Mouse (Mus musculus): ENCODE measurements around the gene Rnf10. TPM values are rescaled to one million over a fixed set of nuclear protein-coding genes. Genes with fewer than 3 reads are reported as not detected.

The Rnf10 gene
- 100 to 1,000 TPM in 1 of 2 experiments, 10 to 100 TPM in 1; 88.2 to 152 TPM for polyA plus RNA-seq (2012; fragmentation: generic; extraction: Trizol)

GRCm38 (mm10) chr5:115272812-115273548, at the start of gene Rnf10:
Gene Rnf10 (minus strand): TSS chr5:115272898.

GRCm38 (mm10) chr5:115300792-115301614, 28.3 kb upstream of the Rnf10 start, which contains the start of gene Dynll1:
Gene Dynll1 (minus strand): TSS chr5:115300999.

GRCm38 (mm10) chr5:115279226-115280049, 6.7 kb upstream of the Rnf10 start, which contains the start of gene Coq5:
Gene Coq5 (plus strand): TSS chr5:115279666.

GRCm38 (mm10) chr5:115235786-115236263, 36.9 kb downstream of the Rnf10 start, which contains the start of gene Pop5:
Gene Pop5 (plus strand): TSS chr5:115235836.

GRCm38 (mm10) chr5:115193669-115194625, 78.8 kb downstream of the Rnf10 start, which contains the start of gene Cabp1:
Gene Cabp1 (minus strand): TSS chr5:115194381.

Other genes with a start within 250 kb of the Rnf10 start
- 10 to 100 TPM in 1 of 2 experiments, 1 to 10 TPM in 1; 4.7 to 13.3 TPM for gene Gm10401, start 174.6 kb downstream of the Rnf10 start, polyA plus RNA-seq (2012; fragmentation: generic; extraction: Trizol)
- gene Acads, start 153.6 kb downstream of the Rnf10 start, polyA plus RNA-seq (2012; fragmentation: generic; extraction: Trizol): 10 to 100 TPM; 46.2 to 54.7 TPM
- 10 to 100 TPM; 13.3 to 33.6 TPM for gene Unc119b, start 137.9 kb downstream of the Rnf10 start, polyA plus RNA-seq (2012; fragmentation: generic; extraction: Trizol)
- 10 to 100 TPM; 18.5 to 63.7 TPM for gene Mlec, start 114.7 kb downstream of the Rnf10 start, polyA plus RNA-seq (2012; fragmentation: generic; extraction: Trizol)
- under 1 TPM; 0.04 to 0.15 TPM for gene Cabp1, start 78.5 kb downstream of the Rnf10 start, polyA plus RNA-seq (2012; fragmentation: generic; extraction: Trizol)
- 100 to 1,000 TPM in 1 of 2 experiments, 10 to 100 TPM in 1; 79.2 to 180 TPM for gene Pop5, start 37.1 kb downstream of the Rnf10 start, polyA plus RNA-seq (2012; fragmentation: generic; extraction: Trizol)
- gene Coq5, start 6.8 kb upstream of the Rnf10 start, polyA plus RNA-seq (2012; fragmentation: generic; extraction: Trizol): 10 to 100 TPM; 11.0 to 18.1 TPM
- gene Dynll1, start 28.1 kb upstream of the Rnf10 start, polyA plus RNA-seq (2012; fragmentation: generic; extraction: Trizol): 100 to 1,000 TPM; 474 to 488 TPM
- 10 to 100 TPM; 49.7 to 75.2 TPM for gene Srsf9, start 54.3 kb upstream of the Rnf10 start, polyA plus RNA-seq (2012; fragmentation: generic; extraction: Trizol)
- gene Gatc, start 68.3 kb upstream of the Rnf10 start, polyA plus RNA-seq (2012; fragmentation: generic; extraction: Trizol): 10 to 100 TPM in 1 of 2 experiments, 1 to 10 TPM in 1; 3.9 to 12.6 TPM
- gene Triap1, start 68.3 kb upstream of the Rnf10 start, polyA plus RNA-seq (2012; fragmentation: generic; extraction: Trizol): 10 to 100 TPM; 17.9 to 41.0 TPM
- gene Cox6a1, start 76.1 kb upstream of the Rnf10 start, polyA plus RNA-seq (2012; fragmentation: generic; extraction: Trizol): 1,000 to 10,000 TPM; 1,611 to 2,667 TPM
- gene Msi1, start 156.7 kb upstream of the Rnf10 start, polyA plus RNA-seq (2012; fragmentation: generic; extraction: Trizol): under 1 TPM; 0.02 to 0.42 TPM
- under 1 TPM in 1 of 2 experiments, not detected in 1; 0.25 TPM for gene Pla2g1b, start 193.4 kb upstream of the Rnf10 start, polyA plus RNA-seq (2012; fragmentation: generic; extraction: Trizol)
- gene Sirt4, start 211.8 kb upstream of the Rnf10 start, polyA plus RNA-seq (2012; fragmentation: generic; extraction: Trizol): 10 to 100 TPM in 1 of 2 experiments, 1 to 10 TPM in 1; 2.2 to 17.1 TPM
- 10 to 100 TPM; 21.6 to 62.7 TPM for gene Pxn, start 233.8 kb upstream of the Rnf10 start, polyA plus RNA-seq (2012; fragmentation: generic; extraction: Trizol)

Measured in C3H10T1/2 (cell line).